Mouse (Mus musculus): ENCODE measurements at regions not wholly inside any gene's neighbourhood (a gene's known extent, or its start where the extent isn't known, plus 50 kb on each side); places are given as distances from the start of the nearest gene placed in this dataset.

DNA sequence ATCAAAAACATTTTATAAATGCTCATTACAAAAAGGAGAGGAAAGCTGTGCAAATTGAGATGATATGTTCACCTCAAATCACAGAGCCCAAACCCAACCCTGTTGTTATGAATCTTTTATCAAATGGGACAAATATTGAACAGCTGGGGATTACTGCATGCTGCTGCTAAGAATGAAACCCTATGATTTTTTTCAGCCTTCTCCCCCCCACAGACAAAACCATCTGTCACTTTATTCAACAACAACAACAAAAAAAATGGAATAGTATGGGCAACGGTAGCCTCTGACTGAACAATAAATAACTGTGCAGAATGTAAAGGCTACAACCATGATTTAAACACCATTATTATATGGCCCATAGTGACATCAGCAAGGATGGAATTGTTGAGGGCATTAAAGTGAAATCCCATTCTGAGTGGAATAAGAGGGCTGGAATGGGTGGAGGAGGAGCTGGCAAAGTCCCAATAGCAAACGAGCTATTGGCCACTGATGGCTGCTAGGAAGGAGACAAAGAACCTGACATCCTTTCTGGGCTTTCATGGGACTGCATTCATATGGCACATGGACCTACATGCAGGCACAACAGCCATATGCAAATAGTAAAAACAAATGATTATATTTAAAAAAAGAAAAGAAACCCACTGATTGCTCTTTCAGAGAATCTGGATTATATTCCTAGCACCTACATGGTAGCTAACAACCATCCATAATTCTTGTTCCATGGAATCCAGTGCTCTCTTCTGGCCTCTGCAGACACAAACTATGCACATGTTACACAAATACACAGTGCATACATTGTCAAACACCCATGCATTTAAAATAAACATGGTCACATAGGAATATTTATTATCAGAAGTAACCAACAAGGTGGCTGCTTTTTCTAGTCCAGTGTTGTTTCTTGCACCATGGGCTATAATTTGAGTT, 495.7 kb downstream of the Cntnap4 start:
- POLR2A ChIA-PET = no interaction called here
- DNase-seq (ENCODE audit: low read depth, low spot score) (no peak), ATAC-seq (no peak)
- CTCF ChIA-PET = no interaction called here
- TF ChIP-seq CTCF (IDR thresholded peaks at IDR 0.05) = no peak
- in situ Hi-C loops (cut with MboI; ENCODE audit: low pct_unique_long_range_greater_than_20kb) = no loop called here
- no peaks in the 10 kb centered on the region for H3K27me3 ChIP-seq

DNA sequence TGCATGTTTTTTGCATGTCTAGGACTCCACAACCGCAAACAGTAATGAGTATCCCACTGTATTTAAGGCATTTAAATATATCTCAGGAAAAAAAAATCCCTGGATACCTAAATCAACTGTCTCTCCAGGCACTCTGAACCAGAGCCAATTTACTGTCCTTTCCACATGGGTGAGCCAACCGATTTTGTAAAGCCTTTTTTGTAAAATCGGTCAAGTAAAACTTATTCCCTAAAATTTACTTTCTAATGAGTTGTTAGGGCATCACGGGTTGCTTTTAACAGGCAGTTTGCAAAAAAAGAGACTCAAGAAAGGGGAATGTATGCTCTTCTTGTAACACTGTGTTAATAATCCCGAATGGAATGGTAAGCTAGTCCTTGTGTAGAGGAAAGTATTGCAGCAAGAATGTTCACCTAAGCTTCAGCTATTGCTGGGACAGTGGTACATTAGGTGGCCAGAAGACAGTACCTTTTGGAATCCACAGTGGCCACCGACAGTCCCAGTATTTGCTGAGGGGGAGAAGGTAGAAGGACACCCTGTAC, 496.4 kb downstream of the Cntnap4 start:
- in situ Hi-C loops (cut with MboI; ENCODE audit: low pct_unique_long_range_greater_than_20kb) = no loop called here
- TF ChIP-seq CTCF (IDR thresholded peaks at IDR 0.05) = no peak
- POLR2A ChIA-PET = no interaction called here
- no peaks in the 10 kb centered on the region for H3K27me3 ChIP-seq
- ATAC-seq (no peak), DNase-seq (ENCODE audit: low read depth, low spot score) (peak; percentile 12)
- CTCF ChIA-PET = no interaction called here

DNA sequence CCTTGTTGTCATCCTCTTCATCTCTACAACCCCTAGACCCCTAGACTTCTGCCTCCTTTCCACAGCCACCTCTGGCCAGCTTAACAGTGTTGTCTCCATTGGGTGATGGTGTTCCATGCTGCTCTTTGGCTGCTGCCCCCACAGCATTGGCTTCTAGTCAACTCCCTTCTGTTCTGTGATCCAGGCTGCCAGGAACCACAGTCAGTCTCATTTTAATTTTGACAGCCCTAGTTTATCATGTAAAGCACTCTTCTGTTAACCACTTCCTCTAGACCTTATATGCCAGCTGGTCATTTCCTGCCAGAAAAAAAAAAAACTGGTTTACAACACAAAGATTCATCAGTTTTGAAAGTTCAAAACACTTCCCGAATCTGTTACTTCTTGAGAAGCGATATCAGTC, 514.1 kb downstream of the Cntnap4 start:
- ChIA-PET CTCF (no interaction called here), POLR2A (no interaction called here)

DNA sequence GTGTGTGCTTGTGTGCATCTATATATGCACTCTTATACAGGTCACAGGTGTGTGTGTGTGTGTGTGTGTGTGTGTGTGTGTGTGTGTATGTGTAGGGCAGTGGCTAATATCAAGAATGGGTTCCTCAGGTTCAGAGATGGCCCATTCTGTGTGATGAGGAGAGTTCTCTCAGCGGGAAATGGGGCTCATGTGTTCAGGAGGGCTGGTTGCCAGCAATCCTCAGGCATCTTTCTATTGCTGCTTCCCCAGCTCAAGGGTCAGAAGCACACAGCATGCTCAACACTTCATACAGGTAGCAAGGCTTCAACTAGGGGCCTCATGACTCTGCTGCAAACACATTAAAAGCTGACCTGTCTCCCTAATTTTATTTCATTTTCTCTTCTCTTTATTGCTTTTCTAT, 517.7 kb downstream of the Cntnap4 start:
- ATAC-seq = no peak
- ChIA-PET CTCF (no interaction called here), POLR2A (no interaction called here)
- H3K27me3 ChIP-seq = no peaks in the 10 kb centered on the region
- in situ Hi-C loops (cut with MboI; ENCODE audit: low pct_unique_long_range_greater_than_20kb) = no loop called here
- TF ChIP-seq CTCF (IDR thresholded peaks at IDR 0.05) = no peak
- DNase-seq (ENCODE audit: low read depth, low spot score) = no peak

More for the DNA sequence above, 514.1 kb downstream of the Cntnap4 start:
- TF ChIP-seq CTCF (IDR thresholded peaks at IDR 0.05) = no peak
- in situ Hi-C loops (cut with MboI; ENCODE audit: low pct_unique_long_range_greater_than_20kb) = no loop called here
- ATAC-seq (no peak), DNase-seq (ENCODE audit: low read depth, low spot score) (no peak)
- H3K27me3 ChIP-seq = no peaks in the 10 kb centered on the region

DNA sequence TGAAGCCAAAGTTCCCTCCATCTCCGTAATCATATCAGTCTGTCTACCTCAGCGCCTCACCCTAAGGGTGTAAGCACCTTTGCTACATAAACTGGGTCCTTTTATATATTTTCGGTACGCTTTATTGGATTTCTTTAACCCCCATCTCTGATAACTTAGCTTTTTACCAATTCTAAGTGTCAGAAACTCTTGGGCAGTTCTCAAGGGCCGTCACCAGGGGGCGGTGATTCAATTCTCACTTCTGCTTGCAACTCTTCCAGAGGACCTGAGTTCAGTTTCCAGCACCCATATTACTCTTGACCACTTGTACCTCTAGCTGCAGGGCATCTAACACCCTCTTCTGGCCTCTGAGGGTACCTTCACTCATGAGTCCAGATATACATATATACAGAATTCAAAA, 523.7 kb upstream of the Mon1b start:
- CTCF ChIA-PET = interaction anchor here (1.0 kb wide), 1 partner anchor 20 kb away, joined by 4 read pairs; no protein-coding TSS in a partner anchor
- peak; percentile 50 for TF ChIP-seq CTCF (IDR thresholded peaks at IDR 0.05)

DNA sequence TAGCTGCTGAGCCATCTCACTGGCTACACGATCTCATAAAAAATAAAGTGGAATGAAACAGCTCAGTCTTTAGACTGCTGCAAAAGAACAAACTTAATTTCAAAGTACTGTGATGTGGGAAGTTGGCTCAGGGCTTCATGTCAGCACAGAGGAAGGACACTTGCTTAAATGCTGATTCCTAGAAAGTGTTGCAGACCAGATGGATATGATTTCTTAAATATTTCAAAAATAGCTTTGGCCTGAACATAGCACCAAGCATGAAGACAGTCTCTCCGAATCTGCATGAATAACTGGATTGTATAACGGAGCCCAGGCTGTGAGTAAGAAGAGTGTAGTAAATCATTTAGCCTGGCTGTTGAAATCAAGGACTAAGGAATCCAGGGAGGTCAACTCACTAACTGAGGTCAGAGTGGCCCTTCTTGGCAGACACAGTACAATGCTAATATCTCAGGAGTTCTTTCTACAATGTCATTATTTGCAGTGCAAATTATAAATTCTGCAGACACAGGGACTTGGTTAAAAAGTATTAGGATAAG, 521.2 kb upstream of the Mon1b start:
- in situ Hi-C loops (cut with MboI; ENCODE audit: low pct_unique_long_range_greater_than_20kb) = no loop called here
- DNase-seq (ENCODE audit: low read depth, low spot score) (no peak), ATAC-seq (no peak)

More for the DNA sequence above, 523.7 kb upstream of the Mon1b start:
- in situ Hi-C loops (cut with MboI; ENCODE audit: low pct_unique_long_range_greater_than_20kb) = no loop called here
- H3K27me3 ChIP-seq = no peaks in the 10 kb centered on the region
- DNase-seq (ENCODE audit: low read depth, low spot score) (no peak), ATAC-seq (no peak)
- POLR2A ChIA-PET = no interaction called here

DNA sequence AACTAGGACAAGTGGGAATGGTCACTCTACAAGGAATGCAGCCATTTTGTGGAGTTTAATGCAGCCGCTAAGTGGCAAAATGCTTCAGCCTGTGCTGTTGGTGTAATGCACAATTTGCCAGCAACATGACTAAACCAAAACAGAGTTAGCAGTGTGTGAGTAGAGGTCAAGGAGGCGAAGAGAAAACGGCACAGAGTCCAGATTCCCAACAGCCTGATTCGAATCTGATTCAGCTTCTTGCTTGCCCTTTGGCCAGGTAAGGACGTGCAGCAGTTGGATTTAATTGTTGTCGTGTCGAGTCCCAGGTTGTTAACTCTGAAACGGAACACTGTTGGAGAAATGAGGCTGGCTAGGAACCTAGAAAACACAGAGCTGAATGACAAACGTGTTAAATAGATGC, 518.1 kb upstream of the Mon1b start:
- in situ Hi-C loops (cut with MboI; ENCODE audit: low pct_unique_long_range_greater_than_20kb) = no loop called here
- no peak for TF ChIP-seq CTCF (IDR thresholded peaks at IDR 0.05)
- CTCF ChIA-PET = no interaction called here
- no peaks in the 10 kb centered on the region for H3K27me3 ChIP-seq
- POLR2A ChIA-PET = no interaction called here
- ATAC-seq (no peak), DNase-seq (ENCODE audit: low read depth, low spot score) (no peak)

More for the DNA sequence above, 521.2 kb upstream of the Mon1b start:
- ChIA-PET CTCF (no interaction called here), POLR2A (no interaction called here)
- TF ChIP-seq CTCF (IDR thresholded peaks at IDR 0.05) = no peak
- no peaks in the 10 kb centered on the region for H3K27me3 ChIP-seq

DNA sequence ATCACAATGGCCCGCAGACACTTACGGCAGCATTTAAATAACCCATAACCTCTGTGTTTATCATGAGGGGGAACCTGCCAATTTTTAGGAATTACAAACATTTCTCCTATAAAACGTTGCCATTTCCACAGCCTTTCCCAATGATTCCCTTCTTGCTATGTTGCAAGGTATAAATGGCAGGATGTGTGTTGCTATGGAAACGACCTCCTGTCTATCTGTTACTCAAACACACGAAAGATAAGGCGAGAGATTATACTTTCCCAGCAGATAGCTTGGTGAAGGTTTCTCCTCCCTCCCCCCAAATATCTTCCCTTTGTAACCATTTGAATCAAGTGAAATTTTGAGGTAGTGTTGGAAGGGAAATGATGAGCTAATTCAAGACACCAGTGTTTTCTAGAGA, 509.8 kb upstream of the Mon1b start:
- no peaks in the 10 kb centered on the region for H3K27me3 ChIP-seq
- ChIA-PET CTCF (no interaction called here), POLR2A (no interaction called here)
- DNase-seq (ENCODE audit: low read depth, low spot score) (no peak), ATAC-seq (no peak)
- in situ Hi-C loops (cut with MboI; ENCODE audit: low pct_unique_long_range_greater_than_20kb) = no loop called here
- TF ChIP-seq CTCF (IDR thresholded peaks at IDR 0.05) = no peak

DNA sequence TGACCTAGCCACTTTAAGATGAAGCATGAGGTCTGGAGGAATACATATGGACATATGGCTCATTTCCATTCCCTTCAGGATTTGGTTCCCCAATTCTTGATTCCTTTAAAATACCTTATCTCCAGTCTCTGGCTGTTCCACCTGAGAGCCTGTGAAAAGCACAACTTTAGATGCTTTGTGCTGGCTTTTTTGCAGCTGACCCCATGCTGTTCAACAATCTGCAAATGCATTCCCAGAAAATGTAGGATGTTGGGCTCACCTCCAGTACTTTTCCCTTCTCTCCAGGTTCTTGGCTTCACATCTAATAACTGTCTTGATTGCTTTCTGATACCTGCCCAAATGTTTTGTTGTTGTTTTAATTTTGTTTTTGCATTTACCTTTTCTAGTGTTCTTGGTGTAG, 498.0 kb upstream of the Mon1b start:
- ChIA-PET CTCF (no interaction called here), POLR2A (no interaction called here)
- TF ChIP-seq CTCF (IDR thresholded peaks at IDR 0.05) = no peak
- in situ Hi-C loops (cut with MboI; ENCODE audit: low pct_unique_long_range_greater_than_20kb) = no loop called here
- ATAC-seq (no peak), DNase-seq (ENCODE audit: low read depth, low spot score) (no peak)
- H3K27me3 ChIP-seq = no peaks in the 10 kb centered on the region

DNA sequence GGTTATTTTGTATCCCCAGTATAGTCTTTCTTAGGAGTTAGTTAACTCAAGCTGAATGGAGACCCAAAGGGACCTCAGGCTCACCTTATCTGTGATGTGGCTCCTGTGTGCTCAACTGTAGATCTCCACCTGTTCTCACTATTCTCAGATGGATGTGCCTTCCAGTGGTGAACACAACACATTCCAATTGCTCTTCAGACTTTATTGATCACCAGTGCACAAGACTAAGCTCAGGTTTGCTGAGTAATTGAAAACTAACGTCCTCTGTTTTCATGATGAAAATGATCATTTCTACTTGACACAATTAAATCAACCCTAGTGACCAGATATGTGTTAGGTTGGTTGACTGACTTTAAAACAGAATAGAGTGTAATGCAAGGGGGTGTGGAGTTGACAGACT, 495.4 kb upstream of the Mon1b start:
- POLR2A ChIA-PET = no interaction called here
- DNase-seq (ENCODE audit: low read depth, low spot score) (no peak), ATAC-seq (no peak)
- H3K27me3 ChIP-seq = no peaks in the 10 kb centered on the region
- TF ChIP-seq CTCF (IDR thresholded peaks at IDR 0.05) = no peak
- in situ Hi-C loops (cut with MboI; ENCODE audit: low pct_unique_long_range_greater_than_20kb) = no loop called here
- CTCF ChIA-PET = no interaction called here

DNA sequence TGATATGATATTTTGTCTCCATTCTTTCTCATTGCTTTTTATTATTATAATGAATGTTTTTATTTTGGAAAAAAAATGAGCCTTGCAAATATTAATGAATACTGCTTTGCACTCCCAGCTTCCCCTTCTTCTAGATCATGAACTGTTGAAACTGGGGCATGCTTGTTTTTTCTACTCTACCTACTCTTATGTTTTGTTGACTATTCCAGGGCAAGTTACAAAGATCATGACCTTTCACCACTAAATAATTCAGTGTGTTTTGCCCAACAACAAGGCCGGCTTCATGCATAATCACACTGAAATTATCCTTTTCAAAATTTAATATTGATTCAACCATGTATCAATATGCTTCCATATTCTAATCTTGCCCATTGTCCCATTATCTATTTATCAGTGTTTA, 494.3 kb upstream of the Mon1b start:
- POLR2A ChIA-PET = no interaction called here
- ATAC-seq = no peak
- H3K27me3 ChIP-seq = no peaks in the 10 kb centered on the region
- no peak for TF ChIP-seq CTCF (IDR thresholded peaks at IDR 0.05)
- in situ Hi-C loops (cut with MboI; ENCODE audit: low pct_unique_long_range_greater_than_20kb) = no loop called here
- CTCF ChIA-PET = no interaction called here
- no peak for DNase-seq (ENCODE audit: low read depth, low spot score)

Measured in Patski (cell line).